Mouse (Mus musculus) layer of hippocampus, adult 8-10 months (tissue): ENCODE measurements at regions not wholly inside any gene's neighbourhood (a gene's known extent, or its start where the extent isn't known, plus 50 kb on each side); places are given as distances from the start of the nearest gene placed in this dataset.

Experiments
- DNase-seq, 2 experiments: peaks; one replicate each; pipeline ENCODE4 v3.0.0; 2022; ENCODE audit warnings: low spot score in 2 of 2

- DNase-seq = no peak
These were observed 75.5 kb downstream of the Trib2 start for GRCm38 (mm10) chr12:15741219-15741618.

GRCm38 (mm10) chr12:15738989-15739388 lies 77.7 kb downstream of the Trib2 start:
- no peak for DNase-seq

DNA sequence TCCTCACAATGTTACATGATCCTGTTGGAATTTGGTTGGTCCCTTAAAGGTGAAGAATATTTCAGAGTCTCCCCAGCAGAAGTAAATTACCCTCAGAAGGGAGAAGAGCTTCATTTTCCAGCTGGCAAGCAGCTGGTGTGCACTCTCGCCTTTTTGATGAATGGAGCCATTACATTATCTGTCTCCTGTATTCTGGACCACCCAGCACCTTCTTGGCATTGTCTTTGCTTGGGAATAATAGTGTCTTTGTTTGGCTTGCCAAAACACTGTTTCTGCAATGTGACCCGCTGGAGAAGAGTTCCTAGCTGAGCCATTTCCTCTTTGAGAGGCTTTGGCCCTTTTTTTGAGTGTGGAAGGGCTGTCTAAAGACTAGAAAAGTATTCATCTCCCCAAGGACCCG lies 85.5 kb downstream of the Trib2 start:
- DNase-seq = peak; percentile 11 to 34

DNA sequence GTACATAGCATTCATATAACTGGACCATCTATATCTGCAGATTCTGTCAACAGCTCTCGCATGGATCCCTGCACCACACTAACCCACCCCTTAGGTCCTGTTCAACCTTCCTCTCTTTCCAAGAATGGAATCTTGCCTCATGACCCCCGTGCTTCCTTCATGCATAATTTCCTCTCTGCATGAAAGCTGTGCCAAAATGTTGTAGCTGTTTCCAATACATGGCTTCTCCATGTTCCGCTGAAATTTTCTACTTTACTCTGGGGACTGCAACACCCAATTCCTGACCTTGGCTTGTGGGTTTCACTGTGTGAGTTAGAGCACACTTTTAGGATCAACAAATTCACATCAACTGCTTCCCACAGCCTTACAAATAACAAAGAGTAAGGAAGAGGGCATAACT lies 87.0 kb downstream of the Trib2 start:
- no peak for DNase-seq

DNA sequence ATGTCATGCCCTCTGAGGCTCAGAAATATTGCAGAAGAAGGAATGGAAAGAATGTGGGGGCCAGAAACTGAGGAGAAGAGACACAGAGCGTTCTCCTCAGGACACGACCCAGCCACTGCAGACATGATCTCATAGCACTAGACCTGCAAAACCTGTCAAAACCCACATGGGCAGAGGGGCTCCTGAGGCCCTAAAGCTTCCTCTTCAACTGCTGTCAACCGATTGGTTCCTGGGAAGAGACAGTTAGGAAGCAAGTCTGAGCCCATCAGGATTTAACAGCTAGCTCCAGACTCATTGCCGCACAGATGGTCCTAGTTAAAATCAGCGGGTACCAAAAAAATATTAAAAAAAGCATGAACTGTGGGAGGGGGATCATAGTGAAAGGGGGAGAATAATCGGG lies 93.2 kb downstream of the Trib2 start:
- no peak for DNase-seq

- no peak for DNase-seq
These were observed 94.6 kb downstream of the Trib2 start for GRCm38 (mm10) chr12:15722161-15722560.

GRCm38 (mm10) chr12:15720171-15720570 lies 96.6 kb downstream of the Trib2 start:
- no peak for DNase-seq

- no peak for DNase-seq
These were observed 97.9 kb downstream of the Trib2 start for GRCm38 (mm10) chr12:15718827-15719226.

DNA sequence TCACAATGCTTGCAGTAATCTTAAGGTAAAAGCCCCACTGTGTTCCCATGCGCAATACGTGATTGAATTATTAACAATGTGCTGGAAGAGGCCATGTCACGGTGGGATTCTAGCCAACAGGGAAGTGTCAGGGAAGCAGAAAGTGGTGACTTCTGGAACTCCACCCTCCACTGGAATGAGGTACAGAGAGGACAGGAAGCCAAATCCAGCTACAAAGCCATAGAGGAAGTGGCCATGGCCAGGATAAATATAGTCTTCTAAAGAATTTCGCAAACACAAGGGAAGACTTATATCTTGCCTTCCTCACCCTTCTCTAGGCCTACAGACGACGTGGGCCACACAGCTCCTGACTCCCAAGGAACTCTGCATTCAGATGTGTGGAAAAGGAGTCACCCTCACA lies 98.7 kb downstream of the Trib2 start:
- DNase-seq = no peak

DNA sequence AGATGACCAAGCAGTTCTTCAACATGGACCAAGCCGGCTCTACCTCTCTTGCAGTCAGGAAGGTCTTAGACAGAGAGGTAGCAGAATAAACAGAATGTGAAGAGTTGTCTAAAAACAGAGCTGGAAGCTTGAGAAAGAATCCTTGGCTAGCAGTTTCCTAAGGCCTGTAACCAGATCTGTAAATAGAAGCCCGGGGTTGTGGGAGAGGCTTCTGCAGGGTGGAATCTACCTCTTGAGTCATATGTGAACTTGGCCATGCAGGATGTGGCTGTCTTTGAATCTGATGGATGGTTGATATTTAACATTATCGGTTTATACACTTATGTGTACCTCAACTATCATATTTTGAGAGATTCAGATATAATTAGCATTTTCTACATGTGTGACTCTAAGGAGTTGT lies 99.4 kb downstream of the Trib2 start:
- DNase-seq = no peak

GRCm38 (mm10) chr12:15713623-15714022 lies 103.1 kb downstream of the Trib2 start:
- no peak for DNase-seq

- no peak for DNase-seq
These were observed 109.1 kb downstream of the Trib2 start for GRCm38 (mm10) chr12:15707570-15708095.

DNA sequence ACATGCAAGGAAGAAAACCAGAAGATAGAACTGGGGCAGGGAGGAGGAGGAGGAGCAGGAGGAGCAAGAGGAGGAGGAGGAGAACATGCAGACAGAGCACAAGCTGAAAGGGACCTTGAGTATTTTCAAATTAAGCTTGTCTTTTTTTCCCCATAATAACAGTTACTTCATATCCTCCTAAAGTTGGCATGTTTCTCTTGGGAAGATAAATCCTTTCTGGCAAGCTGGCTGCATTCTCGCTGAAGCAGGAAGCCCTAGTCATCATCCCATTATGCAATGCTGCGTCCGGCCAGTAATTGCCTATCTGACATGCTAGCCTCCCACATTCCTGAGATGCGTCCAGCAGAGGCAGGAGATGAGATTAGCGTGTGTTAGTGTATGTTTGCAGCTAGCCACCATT lies 112.3 kb downstream of the Trib2 start:
- DNase-seq = peak; percentile 14 to 37

DNA sequence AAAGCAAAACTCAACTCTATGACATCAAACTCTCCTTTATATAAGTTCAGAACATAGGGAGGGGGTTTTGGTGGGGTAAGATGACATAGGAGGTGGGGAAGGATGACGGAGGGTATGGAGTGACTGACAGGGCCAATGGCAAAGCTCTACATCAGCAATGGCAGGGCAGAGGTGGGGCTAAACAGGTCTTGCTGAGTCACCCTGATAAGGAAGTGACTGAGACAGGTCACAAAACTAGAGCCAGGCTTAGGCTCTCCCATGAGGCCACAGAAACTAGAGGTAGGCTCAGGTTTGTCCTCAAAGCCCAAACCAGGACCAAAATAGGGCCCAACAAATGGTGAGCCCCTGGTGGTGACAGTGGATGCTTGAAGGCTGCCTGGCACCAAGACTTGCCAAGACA lies 114.6 kb downstream of the Trib2 start:
- DNase-seq = no peak

GRCm38 (mm10) chr12:15698829-15699228 lies 117.9 kb downstream of the Trib2 start:
- DNase-seq = no peak

DNA sequence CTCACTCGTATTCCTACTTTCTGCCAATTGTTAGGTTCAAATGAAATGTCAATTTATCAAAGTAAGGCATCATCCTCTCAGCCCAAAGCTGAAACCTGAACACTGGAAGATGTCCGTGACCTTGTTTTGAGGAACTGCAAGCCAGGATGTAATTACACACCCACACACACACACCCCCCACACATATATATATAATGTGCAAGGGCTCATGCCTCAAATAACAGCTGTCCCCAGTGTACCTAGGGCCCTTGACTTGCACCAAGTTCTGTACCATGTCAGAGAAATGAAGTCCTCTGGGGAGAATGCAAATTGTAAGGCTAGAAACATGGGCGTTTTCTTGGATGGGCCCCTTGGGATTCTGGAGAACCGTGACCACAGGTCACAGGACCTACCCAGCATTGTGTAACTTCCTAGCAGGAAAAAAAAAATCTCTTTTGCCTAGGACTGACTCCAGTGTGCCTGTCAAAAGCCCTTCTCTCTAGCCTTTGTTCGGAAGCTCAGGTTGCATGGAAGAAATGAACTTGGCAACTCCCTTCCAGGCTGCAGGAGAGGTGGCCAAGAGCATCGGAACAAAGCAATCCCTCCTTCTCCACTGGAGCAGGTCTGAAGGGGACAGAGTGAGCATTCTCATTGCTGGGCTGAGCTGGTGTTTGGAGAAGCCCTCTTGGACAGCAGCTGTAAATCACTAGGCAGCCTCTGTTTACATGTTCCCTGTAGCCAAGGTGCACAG lies 118.5 kb downstream of the Trib2 start:
- no peak for DNase-seq

DNA sequence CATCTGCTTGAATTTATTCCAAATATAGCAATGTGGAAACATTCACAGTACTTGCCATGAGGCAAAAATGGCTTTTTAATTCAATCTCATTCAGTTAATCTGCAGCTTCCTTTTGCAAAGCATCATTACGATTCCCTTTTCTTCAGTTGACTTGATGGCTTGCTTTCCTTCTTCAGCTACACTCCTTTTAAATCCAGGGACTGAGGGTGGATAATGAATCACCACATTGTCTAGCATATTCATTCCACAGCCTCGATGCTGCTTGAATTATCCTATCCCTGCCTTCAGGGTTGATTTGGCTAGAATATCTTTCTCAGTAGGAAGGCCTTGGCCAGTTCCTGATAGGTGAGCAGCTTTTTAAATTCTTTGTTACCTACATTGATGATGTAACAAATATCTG lies 128.4 kb downstream of the Trib2 start:
- no peak for DNase-seq

DNA sequence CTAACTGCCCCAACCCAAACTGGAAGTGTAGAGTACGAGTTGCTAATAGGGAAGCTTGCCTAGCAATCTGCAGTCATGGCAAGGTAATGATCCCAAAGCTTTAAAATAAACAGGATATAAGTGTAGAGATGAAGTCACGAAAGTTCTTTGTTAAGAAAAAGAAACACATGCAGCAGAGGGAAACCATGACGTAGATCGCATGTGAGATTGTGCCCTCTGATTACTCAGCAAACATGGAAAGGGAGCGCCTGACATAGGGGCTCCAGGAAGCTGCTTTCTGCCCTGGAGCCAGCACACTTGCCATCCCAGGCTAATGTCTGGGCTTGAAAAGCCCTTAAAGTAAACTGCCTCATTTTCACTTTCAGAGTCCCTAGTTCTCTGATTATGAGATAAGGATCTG lies 132.4 kb downstream of the Trib2 start:
- DNase-seq = no peak

DNA sequence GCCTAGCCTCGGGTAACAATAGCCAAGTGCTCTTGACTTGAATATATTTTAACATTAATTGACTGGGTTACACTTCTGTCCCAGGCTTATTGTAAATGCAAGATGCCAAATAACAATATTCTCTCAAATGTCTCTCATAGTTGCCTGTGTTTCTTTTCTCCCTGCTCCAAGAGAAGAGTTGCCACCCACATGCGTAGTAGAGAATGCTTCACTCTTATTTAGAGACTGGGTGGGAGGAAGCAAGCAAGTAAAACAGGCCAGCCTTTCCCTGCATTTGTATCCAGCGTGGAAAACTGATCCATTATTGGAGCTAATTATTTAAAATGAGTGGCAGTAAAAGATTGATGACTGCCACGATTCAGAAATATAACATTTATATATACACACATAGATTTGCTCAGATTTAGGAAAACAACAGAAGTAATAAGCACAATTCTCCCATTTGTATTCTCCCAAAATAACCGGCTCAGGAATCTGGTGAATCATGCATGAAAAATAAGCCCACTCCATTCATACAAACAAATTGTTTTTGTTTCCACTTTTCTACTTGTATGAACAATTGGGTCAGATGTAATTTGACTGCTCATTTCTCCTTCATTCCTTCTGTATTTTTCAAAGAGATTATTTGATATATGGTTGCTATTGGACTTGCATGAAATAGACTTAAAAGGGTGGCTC lies 134.9 kb downstream of the Trib2 start:
- no peak for DNase-seq

DNA sequence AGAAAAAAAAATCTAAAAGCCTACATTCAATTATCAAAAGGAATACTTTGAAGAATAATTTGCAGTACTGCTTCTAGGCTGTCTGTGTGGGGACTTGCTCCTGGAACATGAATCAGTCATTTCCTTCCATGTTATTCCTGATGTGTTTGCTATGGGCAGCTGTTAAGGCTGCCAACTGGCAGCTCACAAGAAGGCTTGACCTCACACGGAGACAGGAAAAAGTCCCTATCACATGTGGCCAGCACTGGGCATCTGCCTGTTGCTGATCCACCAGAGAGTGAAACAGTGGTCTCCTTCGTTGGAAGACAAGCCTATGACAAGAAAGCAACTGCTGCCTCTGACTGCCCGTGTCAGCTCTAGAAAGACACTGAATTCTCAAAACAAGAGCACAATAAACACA lies 140.6 kb downstream of the Trib2 start:
- no peak for DNase-seq

GRCm38 (mm10) chr12:15659755-15660154 lies 157.0 kb downstream of the Trib2 start:
- no peak for DNase-seq

- DNase-seq = no peak
These were observed 157.4 kb downstream of the Trib2 start for GRCm38 (mm10) chr12:15659332-15659731.

GRCm38 (mm10) chr12:15657748-15658251 lies 158.9 kb downstream of the Trib2 start:
- DNase-seq = no peak
